Mouse (Mus musculus) heart, embryonic 11.5 days (tissue): ENCODE measurements around the gene Zyx. TPM values are rescaled to one million over a fixed set of nuclear protein-coding genes. Genes with fewer than 3 reads are reported as not detected.

Experiments used
- ATAC-seq: fragments of 200-750 bp; cut with Nextera tagmentation; replicated peaks from 2 replicates; pipeline ENCODE4 v1.8.0; 2017; ENCODE audit warnings: moderate library complexity; ENCODE audit not compliant: insufficient number of reproducible peaks, low FRiP score, low TSS enrichment
- H3K27ac ChIP-seq: fragments of 300-500 bp; sonication (generic); 2 replicates; pipeline ENCODE4 v1.5.1; 2014; ENCODE audit warnings: mild to moderate bottlenecking, low read depth, low read length
- H3K27me3 ChIP-seq: fragments of 300-500 bp; sonication (generic); 2 replicates; pipeline ENCODE4 v1.6.1; 2014; ENCODE audit warnings: mild to moderate bottlenecking, low read length, mixed read lengths; ENCODE audit not compliant: control insufficient read depth, insufficient read depth
- H3K36me3 ChIP-seq: fragments of 300-500 bp; sonication (generic); 2 replicates; pipeline ENCODE4 v1.6.1; 2014; ENCODE audit warnings: mild to moderate bottlenecking, low read length, moderate library complexity, mixed read lengths; ENCODE audit not compliant: control insufficient read depth, insufficient read depth
- H3K4me1 ChIP-seq: fragments of 300-500 bp; sonication (generic); 2 replicates; pipeline ENCODE4 v1.6.1; 2014; ENCODE audit warnings: low read length; ENCODE audit not compliant: control insufficient read depth, insufficient read depth
- H3K4me2 ChIP-seq: fragments of 300-500 bp; sonication (generic); 2 replicates; pipeline ENCODE4 v1.6.1; 2014; ENCODE audit warnings: mild to moderate bottlenecking, moderate library complexity
- H3K4me3 ChIP-seq: fragments of 300-500 bp; sonication (generic); 2 replicates; pipeline ENCODE4 v1.5.1; 2014; ENCODE audit warnings: low read depth, low read length
- H3K9ac ChIP-seq: fragments of 300-500 bp; sonication (generic); 2 replicates; pipeline ENCODE4 v1.6.1; 2014; ENCODE audit warnings: mild to moderate bottlenecking, low read depth, low read length, moderate library complexity
- H3K9me3 ChIP-seq: fragments of 300-500 bp; sonication (generic); replicated peaks from 2 replicates; pipeline ENCODE4 v1.6.1; 2016; ENCODE audit warnings: low read length; ENCODE audit not compliant: control insufficient read depth
- WGBS: fragments of 180-500 bp; shearing (Covaris S2); extraction: QIAGEN DNeasy Blood & Tissue Kit; methylation state at CpG from one replicate; pipeline ENCODE4 v1.1.7; 2014; ENCODE audit not compliant: insufficient replicate concordance; 5-methylcytosine and 5-hydroxymethylcytosine counted together
- polyA plus RNA-seq: library from polyadenylated mRNA; unstranded; fragments of >200 nt; fragmentation: Nextera tagmentation; extraction: Ambion mirVana; gene quantifications from 2 replicates; pipeline ENCODE4 v1.2.1, GENCODE M21; 2014

Gene Zyx
- polyA plus RNA-seq, 1 experiment from 2014 or later: 159 TPM

DNA sequence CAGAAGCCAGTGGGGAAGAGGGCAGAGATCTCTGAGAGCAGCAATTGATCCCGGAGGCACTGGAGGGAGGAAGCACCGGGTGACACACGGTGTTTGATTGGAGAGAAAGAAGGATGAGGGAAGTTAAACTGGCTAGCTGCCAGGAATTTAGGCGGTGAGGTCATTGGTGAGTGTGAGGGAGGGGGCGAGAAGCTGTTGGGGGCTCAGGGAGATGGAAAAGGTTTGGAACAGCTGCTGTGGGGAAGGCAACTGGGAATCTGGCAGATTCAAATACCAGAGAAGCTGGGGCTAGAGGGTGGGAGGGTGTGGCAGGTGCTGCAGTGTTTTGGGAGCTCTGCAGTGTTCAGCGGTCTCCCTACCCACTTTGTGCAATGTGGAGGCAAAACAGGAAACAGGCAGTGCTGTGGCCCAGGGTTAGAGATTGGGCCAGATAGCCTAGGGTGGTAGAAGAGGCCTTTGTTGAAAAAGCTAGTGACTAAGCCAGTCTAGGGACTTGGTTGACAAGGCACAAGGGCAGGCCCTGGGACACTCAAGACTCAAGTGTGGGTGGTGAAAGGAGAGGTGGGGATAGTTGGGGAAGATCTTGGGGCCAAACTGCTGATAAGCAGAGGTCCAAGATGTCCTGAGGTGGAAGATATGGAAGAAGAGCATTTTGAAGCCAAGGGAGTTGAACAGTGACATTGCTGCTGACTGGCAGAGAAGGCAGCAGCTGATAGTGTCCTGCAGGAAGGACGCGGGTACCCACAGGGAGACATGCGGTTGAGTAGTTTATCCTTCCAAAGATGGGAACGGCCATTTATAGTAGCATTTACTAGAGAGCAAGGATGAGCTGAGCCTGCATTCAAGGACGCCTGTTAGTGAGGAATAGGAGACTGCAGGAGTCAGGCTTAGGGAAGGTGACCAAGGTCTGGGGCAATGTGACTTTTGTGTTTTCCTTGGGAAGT is 4.9 kb downstream of the Zyx start:
- H3K9ac ChIP-seq: peak overlapping the region; percentile 22; the same call in 1 of the 2 replicates
- 28% methylated on average over 11 of the region's 11 CpGs for WGBS
- no peak for ATAC-seq
- peak overlapping the region; percentile 54 for H3K27ac ChIP-seq
- H3K36me3 ChIP-seq: peaks cover 34% of the 10 kb centered on the region
- no peaks in the 10 kb centered on the region for H3K9me3 ChIP-seq
- peaks cover 64% of the 10 kb centered on the region for H3K4me1 ChIP-seq
- peak overlapping the region; percentile 90 for H3K4me3 ChIP-seq
- H3K4me2 ChIP-seq: peak overlapping the region; percentile 97
- no peaks in the 10 kb centered on the region for H3K27me3 ChIP-seq

DNA sequence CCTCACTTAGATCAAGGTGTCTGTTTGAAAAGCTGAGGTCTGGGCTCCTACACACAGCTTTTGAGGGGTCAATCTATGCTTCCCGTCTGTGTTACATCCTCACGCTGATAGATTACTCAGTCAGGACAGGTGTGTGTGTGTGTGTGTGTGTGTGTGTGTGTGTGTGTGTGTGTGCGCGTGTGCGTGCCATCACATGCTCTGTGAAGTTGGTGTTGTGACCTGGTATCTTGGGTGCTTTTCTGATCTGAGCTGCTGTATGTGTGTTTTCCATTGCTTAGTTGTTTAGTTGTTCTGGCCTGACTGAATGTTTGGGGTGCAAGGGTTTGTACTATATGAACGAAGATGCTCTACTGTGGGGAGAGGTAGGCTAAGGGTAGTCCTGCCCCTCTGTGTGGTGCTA is 5.9 kb downstream of the Zyx start:
- H3K27me3 ChIP-seq: no peaks in the 10 kb centered on the region
- no peak overlapping the region for H3K4me3 ChIP-seq
- H3K27ac ChIP-seq: no peak overlapping the region
- H3K36me3 ChIP-seq: peaks cover 36% of the 10 kb centered on the region
- no peak overlapping the region; the same call in 1 of the 2 replicates for H3K4me2 ChIP-seq
- peaks cover 70% of the 10 kb centered on the region for H3K4me1 ChIP-seq
- H3K9ac ChIP-seq: no peak overlapping the region
- ATAC-seq: no peak
- WGBS: 91% methylated on average over 6 of the region's 6 CpGs
- no peaks in the 10 kb centered on the region for H3K9me3 ChIP-seq

DNA sequence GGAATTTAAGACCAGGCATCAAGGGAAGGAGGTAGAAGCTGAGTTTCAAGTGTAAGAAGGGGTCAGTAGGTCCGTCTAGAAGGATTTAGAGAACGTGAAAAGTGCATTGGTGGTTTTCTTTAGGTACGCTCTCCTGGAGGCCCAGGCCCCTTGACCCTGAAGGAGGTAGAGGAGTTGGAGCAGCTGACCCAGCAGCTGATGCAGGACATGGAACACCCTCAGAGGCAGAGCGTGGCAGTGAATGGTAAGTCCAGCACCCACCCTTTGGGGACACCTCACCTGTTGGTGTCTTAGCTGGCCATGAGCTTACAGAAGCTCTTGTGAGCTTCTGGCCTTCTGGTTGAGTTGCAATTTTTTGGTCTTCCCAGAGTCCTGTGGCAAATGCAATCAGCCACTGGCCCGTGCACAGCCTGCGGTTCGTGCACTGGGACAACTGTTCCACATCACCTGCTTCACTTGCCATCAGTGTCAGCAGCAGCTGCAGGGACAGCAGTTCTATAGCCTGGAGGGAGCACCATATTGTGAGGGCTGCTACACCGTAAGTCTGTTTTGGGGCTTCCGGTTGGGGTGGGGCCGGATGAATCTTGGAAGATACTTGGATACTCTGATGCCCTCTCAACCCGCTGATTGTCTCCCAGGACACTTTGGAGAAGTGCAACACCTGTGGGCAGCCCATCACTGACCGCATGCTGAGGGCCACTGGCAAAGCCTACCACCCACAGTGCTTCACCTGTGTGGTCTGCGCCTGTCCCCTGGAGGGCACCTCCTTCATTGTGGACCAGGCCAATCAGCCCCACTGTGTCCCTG is 6.6 kb downstream of the Zyx start:
- no peak overlapping the region for H3K4me2 ChIP-seq
- no peak for ATAC-seq
- H3K4me1 ChIP-seq: peaks cover 68% of the 10 kb centered on the region

DNA sequence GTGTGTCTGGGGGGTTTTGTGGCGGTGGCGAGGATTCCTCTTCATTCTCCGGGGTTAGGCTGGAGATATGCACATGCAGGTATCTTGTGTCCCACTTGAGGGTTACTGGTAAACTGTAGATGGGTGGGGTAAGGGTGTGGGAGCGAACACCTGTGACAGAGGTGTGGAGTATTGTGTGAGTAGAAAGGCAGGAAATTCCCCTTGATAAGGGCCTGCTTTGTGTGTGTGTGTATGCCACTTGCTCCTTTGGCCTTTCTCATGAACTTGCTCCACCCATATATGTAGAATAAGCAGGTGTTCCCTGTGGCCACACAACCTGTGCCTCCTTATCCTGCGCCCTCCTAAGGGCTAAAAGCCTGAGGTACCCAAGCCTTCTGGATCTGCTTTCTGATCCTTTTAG is 7.5 kb downstream of the Zyx start:
- Histone ChIP-seq H3K27me3 (no peaks in the 10 kb centered on the region), H3K4me1 (peaks cover 65% of the 10 kb centered on the region), H3K9me3 (no peaks in the 10 kb centered on the region), H3K36me3 (peaks cover 44% of the 10 kb centered on the region), H3K9ac (no peak overlapping the region), H3K27ac (0 out of 2 replicates have a peak overlapping the region, but pooled peaks have one; percentile 4), H3K4me3 (no peak overlapping the region), H3K4me2 (no peak overlapping the region)
- ATAC-seq: no peak
- WGBS: 85% methylated on average over 5 of the region's 5 CpGs

More for the DNA sequence above, 6.6 kb downstream of the Zyx start:
- WGBS: 89% methylated on average over 13 of the region's 13 CpGs
- no peaks in the 10 kb centered on the region for H3K27me3 ChIP-seq
- peaks cover 40% of the 10 kb centered on the region for H3K36me3 ChIP-seq
- no peaks in the 10 kb centered on the region for H3K9me3 ChIP-seq
- no peak overlapping the region for H3K4me3 ChIP-seq
- no peak overlapping the region for H3K27ac ChIP-seq
- no peak overlapping the region for H3K9ac ChIP-seq

DNA sequence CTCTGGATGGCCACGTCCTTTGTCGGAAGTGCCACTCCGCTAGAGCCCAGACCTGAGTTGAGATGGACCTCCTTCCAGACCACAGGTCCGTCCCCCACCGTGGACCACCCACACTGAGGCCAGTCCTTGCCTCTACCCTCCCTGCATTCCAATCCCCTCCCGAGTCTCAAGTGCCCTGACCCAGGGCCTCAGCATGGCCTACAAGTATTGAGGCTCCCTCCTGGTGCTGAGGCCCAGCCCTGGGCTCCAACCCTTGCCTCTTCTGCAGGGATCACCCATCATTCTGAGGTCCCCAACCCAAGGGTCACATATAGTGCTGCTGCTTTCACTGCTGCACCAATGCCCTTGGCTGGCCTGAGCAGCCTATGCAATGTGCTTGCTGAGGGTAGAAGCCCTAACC is 8.5 kb downstream of the Zyx start:
- 43% methylated on average over 6 of the region's 6 CpGs for whole genome bisulfite sequencing

DNA sequence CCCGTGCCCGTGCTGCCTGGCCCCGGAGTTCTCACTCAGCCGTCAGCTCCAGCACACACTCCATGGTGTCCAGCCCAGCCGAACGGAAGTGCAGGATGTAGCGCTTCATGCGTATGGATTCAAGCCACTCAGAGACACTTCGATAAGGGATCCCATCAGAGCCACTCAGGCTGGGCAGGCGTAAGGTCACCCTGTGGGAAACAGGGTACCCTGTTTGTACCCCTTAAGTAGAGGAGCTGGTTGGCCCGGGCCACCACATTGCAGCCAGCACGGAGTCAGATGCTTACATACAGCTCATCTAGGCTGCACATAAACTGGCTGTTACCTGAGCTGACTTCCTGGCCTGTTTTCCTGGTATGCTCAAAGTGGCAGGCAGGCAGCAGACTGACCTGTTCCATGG is 9.5 kb downstream of the Zyx start:
- Histone ChIP-seq H3K4me1 (peaks cover 62% of the 10 kb centered on the region), H3K9ac (no peak overlapping the region)
- 83% methylated on average over 12 of the region's 12 CpGs for WGBS

More for the DNA sequence above, 8.5 kb downstream of the Zyx start:
- peaks cover 40% of the 10 kb centered on the region for H3K36me3 ChIP-seq
- no peaks in the 10 kb centered on the region for H3K27me3 ChIP-seq
- H3K4me3 ChIP-seq: no peak overlapping the region
- peaks cover 65% of the 10 kb centered on the region for H3K4me1 ChIP-seq
- H3K4me2 ChIP-seq: no peak overlapping the region
- H3K9me3 ChIP-seq: no peaks in the 10 kb centered on the region
- no peak for ATAC-seq
- H3K9ac ChIP-seq: no peak overlapping the region; the same call in 1 of the 2 replicates
- H3K27ac ChIP-seq: peak overlapping the region; percentile 35; the same call in 1 of the 2 replicates

DNA sequence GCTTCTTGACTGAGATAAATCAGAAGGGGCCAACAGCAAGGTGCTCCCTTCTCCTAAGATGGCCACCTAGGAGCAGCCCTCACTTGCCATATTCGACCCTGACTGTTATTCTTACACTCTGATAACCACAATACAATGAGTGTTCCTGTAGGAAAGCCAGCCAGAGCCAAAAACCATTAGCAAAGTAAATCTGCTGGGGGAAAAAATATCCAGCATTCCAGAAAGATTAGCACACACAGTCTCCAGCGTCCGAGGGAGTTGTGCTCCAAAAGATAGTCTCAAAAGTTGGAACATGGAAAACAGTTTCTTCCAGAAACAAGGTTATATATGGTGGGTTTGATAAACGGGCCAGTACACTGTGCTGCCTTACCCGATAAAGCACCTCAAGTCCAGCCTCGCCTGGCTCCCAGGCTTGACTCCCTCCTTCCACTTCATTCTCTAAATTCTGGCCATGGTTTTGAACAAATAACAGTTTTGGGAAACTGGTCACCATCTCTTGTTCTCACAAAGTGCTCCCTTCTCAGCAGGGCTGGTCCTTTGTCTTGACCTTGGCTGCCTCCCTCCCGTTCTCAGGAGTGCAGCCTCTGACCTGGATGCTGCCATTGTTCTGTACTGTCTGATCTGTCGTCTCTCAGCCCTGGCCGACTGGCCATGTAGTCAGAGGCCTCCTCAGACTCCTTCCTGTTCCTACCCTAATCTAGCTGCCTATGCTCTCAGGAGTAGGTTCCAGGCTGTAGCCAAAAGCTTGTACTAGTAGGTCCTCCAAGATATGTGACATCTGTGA is 10.1 kb downstream of the Zyx start:
- Histone ChIP-seq H3K4me2 (no peak overlapping the region), H3K27ac (peak overlapping the region; percentile 66), H3K27me3 (no peaks in the 10 kb centered on the region), H3K4me3 (no peak overlapping the region), H3K36me3 (peaks cover 40% of the 10 kb centered on the region), H3K9ac (no peak overlapping the region), H3K4me1 (peaks cover 56% of the 10 kb centered on the region), H3K9me3 (no peaks in the 10 kb centered on the region)
- no peak for ATAC-seq
- 51% methylated on average over 9 of the region's 9 CpGs for WGBS

More for the DNA sequence above, 9.5 kb downstream of the Zyx start:
- Histone ChIP-seq H3K27ac (peak overlapping the region; percentile 60), H3K4me2 (no peak overlapping the region), H3K9me3 (no peaks in the 10 kb centered on the region), H3K27me3 (no peaks in the 10 kb centered on the region), H3K4me3 (no peak overlapping the region), H3K36me3 (peaks cover 40% of the 10 kb centered on the region)
- ATAC-seq: no peak
